Mouse (Mus musculus): ENCODE measurements around the gene Plekhg1.

DNA sequence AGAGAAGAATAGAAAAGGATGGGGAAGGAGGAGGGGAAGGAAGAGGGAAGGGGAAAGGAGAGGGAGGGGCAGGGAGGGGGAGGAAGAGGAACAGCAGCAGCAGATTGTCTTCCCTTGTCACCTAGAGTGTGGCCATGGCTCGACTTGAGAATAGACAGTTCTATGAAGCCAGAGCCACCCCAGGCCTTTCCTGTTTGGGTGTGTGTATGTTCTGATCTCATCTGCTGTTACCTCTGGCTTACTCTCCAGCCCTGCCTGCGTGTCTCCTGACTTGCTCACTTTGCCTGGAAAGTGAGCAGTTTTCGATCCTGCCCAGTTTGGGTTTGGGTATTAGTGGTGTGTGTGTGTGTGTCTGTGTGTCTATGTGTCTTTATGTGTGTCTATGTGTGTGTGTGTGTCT lies 23.0 kb downstream of the Plekhg1 start:
- TF ChIP-seq CTCF (IDR thresholded peaks at IDR 0.05; ENCODE audit: low read depth, low read length) (no peak), EP300 (IDR thresholded peaks at IDR 0.05; ENCODE audit: insufficient read depth, low read depth, low read length) (no peak), POLR2A (IDR thresholded peaks at IDR 0.05; ENCODE audit: insufficient read depth, low read length) (no peak)

Measured in ES-Bruce4 (cell line).